Mouse (Mus musculus) ES-CJ7 (cell line): Measurements from ENCODE around the gene Vmn2r67.
A peak's percentile ranks its signal among the peaks of the same experiment; 100 is the strongest.

Experiments used
- DNase-seq: peaks from one replicate; pipeline ENCODE4 v3.0.0; 2011; ENCODE audit warnings: low read depth, low spot score

The Vmn2r67 gene

GRCm38 (mm10) chr7:85155898-85156297 lies at the start of gene Vmn2r67:
TSS of gene Vmn2r67 (minus strand) at chr7:85155998.
- DNase-seq = no peak

GRCm38 (mm10) chr7:85104531-85104930 lies 51.3 kb downstream of the Vmn2r67 start:
- peak; percentile 92 for DNase-seq
